ENCODE assay signal across 26 mouse cellular contexts in genomic region chr2:135680406-135681134, GRCm38 (mm10). TPM values are rescaled to one million over a fixed set of nuclear protein-coding genes. Genes with fewer than 3 reads are reported as not detected.
DNase-seq lines count a peak whose midpoint lies in the region; ATAC-seq and TF ChIP-seq lines count a peak whose summit lies in the region.
"Had no signal": no experiment of that assay in that cellular context is flagged by ENCODE, and none has a peak within 500 bp of the region (broad histone marks: within the 10 kb centered on the region; RNA-seq: fewer than 3 reads in every experiment).

No protein-coding gene starts in this region.

- no peak overlapping the region for H3K4me3 ChIP-seq in kidney, embryonic 14.5 days (ENCODE audit: low read length)
- H3K4me3 ChIP-seq in lung, postnatal 0 days (ENCODE audit: low read depth, low read length), result no peak overlapping the region
- no peak overlapping the region for H3K4me3 ChIP-seq in lung, adult 2 months (replicated peaks; ENCODE audit: extremely low read depth, low read depth, low read length)
- H3K4me3 ChIP-seq in brown adipose tissue, adult 24 weeks (ENCODE audit: insufficient read depth, low read depth, low read length), result no peak overlapping the region
- H3K4me3 ChIP-seq in midbrain, embryonic 13.5 days (replicated peaks), result no peak overlapping the region
- H3K4me3 ChIP-seq: embryonic facial prominence, embryonic 15.5 days; forebrain, embryonic 15.5 days; heart, embryonic 15.5 days; limb, embryonic 13.5 days; liver, embryonic 13.5 days; lung, embryonic 15.5 days; megakaryocyte, embryonic 14.5 days; midbrain, embryonic 15.5 days; neural tube, embryonic 12.5 days had no signal

- peak overlapping the region; percentile 26; the same call in 1 of the 2 replicates for H3K27ac ChIP-seq in kidney, embryonic 14.5 days (ENCODE audit: low read depth, low read length)
- H3K27ac ChIP-seq in lung, postnatal 0 days (ENCODE audit: low read length), result 0 out of 2 replicates have a peak overlapping the region, but pooled peaks have one; percentile 10
- peak overlapping the region; percentile 88 for H3K27ac ChIP-seq in brown adipose tissue, adult 24 weeks (replicated peaks; ENCODE audit: low read depth, low read length)
- no peak overlapping the region for H3K27ac ChIP-seq in midbrain, embryonic 13.5 days
- H3K27ac ChIP-seq: embryonic facial prominence, embryonic 15.5 days; forebrain, embryonic 15.5 days; heart, embryonic 15.5 days; hindbrain, postnatal 0 days; limb, embryonic 13.5 days; liver, embryonic 13.5 days; lung, embryonic 15.5 days; midbrain, embryonic 15.5 days; neural tube, embryonic 12.5 days had no signal

- no peaks in the 10 kb centered on the region for H3K36me3 ChIP-seq in kidney, embryonic 14.5 days (ENCODE audit: control insufficient read depth, insufficient read depth, low read length)
- no peaks in the 10 kb centered on the region for H3K36me3 ChIP-seq in lung, postnatal 0 days (ENCODE audit: insufficient read depth, low read length)
- H3K36me3 ChIP-seq in midbrain, embryonic 13.5 days, result no peaks in the 10 kb centered on the region
- H3K36me3 ChIP-seq: embryonic facial prominence, embryonic 15.5 days; forebrain, embryonic 15.5 days; heart, embryonic 15.5 days; limb, embryonic 13.5 days; liver, embryonic 13.5 days; lung, embryonic 15.5 days; midbrain, embryonic 15.5 days; neural tube, embryonic 12.5 days had no signal

- H3K27me3 ChIP-seq in kidney, embryonic 14.5 days (ENCODE audit: control insufficient read depth, insufficient read depth, low read length), result no peaks in the 10 kb centered on the region
- no peaks in the 10 kb centered on the region for H3K27me3 ChIP-seq in lung, postnatal 0 days (replicated peaks; ENCODE audit: insufficient read depth, low read length)
- H3K27me3 ChIP-seq in midbrain, embryonic 13.5 days, result no peaks in the 10 kb centered on the region
- H3K27me3 ChIP-seq: embryonic facial prominence, embryonic 15.5 days; forebrain, embryonic 15.5 days; heart, embryonic 15.5 days; limb, embryonic 13.5 days; liver, embryonic 13.5 days; lung, embryonic 15.5 days; megakaryocyte, embryonic 14.5 days; midbrain, embryonic 15.5 days; neural tube, embryonic 12.5 days had no signal

- 76% methylated on average over 5 of the region's 5 CpGs for WGBS in kidney, embryonic 14.5 days
- WGBS in lung, postnatal 0 days, result 79% methylated on average over 5 of the region's 5 CpGs
- WGBS in lung, adult 2 months, result 78% methylated on average over 5 of the region's 5 CpGs
- WGBS in midbrain, embryonic 13.5 days, result 89% methylated on average over 5 of the region's 5 CpGs

- no peak overlapping the region for H3K4me2 ChIP-seq in kidney, embryonic 14.5 days (replicated peaks; ENCODE audit: low read depth, low read length)
- no peak overlapping the region for H3K4me2 ChIP-seq in lung, postnatal 0 days (replicated peaks; ENCODE audit: low read depth, low read length)
- H3K4me2 ChIP-seq in midbrain, embryonic 13.5 days (replicated peaks), result no peak overlapping the region
- H3K4me2 ChIP-seq: embryonic facial prominence, embryonic 15.5 days; forebrain, embryonic 15.5 days; heart, embryonic 15.5 days; limb, embryonic 13.5 days; liver, embryonic 13.5 days; lung, embryonic 15.5 days; midbrain, embryonic 15.5 days; neural tube, embryonic 12.5 days had no signal

- TF ChIP-seq POLR2A in lung, adult 2 months (IDR thresholded peaks at IDR 0.05; ENCODE audit: borderline replicate concordance, extremely low read depth, low read depth, low read length), result no peak

- no peaks in the 10 kb centered on the region for H3K4me1 ChIP-seq in kidney, embryonic 14.5 days (ENCODE audit: control insufficient read depth, insufficient read depth, low read length)
- H3K4me1 ChIP-seq in lung, postnatal 0 days (ENCODE audit: insufficient read depth, low read depth, low read length), result no peaks in the 10 kb centered on the region
- H3K4me1 ChIP-seq in lung, adult 2 months (ENCODE audit: control insufficient read depth, insufficient read depth, low read length), result peaks cover 11% of the 10 kb centered on the region
- H3K4me1 ChIP-seq in brown adipose tissue, adult 24 weeks (ENCODE audit: control insufficient read depth, insufficient read depth, insufficient read length, low read length), result peaks cover 35% of the 10 kb centered on the region
- peaks cover 15% of the 10 kb centered on the region for H3K4me1 ChIP-seq in midbrain, embryonic 13.5 days (replicated peaks)
- H3K4me1 ChIP-seq: midbrain, embryonic 15.5 days; neural tube, embryonic 12.5 days had no signal

- no peak for ATAC-seq in kidney, embryonic 14.5 days (ENCODE audit: low FRiP score, low TSS enrichment)
- ATAC-seq in lung, postnatal 0 days, result no peak
- ATAC-seq in megakaryocyte-erythroid progenitor cell, adult 5-6 weeks (replicated peaks; ENCODE audit: low FRiP score, low TSS enrichment, poor library complexity, severe bottlenecking), result peak; percentile 16; the same call in 1 of the 2 replicates
- ATAC-seq in midbrain, embryonic 13.5 days, result no peak
- ATAC-seq: forebrain, embryonic 15.5 days; hindbrain, postnatal 0 days; intestine, embryonic 16.5 days; midbrain, embryonic 15.5 days had no signal

- H3K9ac ChIP-seq in kidney, embryonic 14.5 days (ENCODE audit: low read depth, low read length), result no peak overlapping the region
- no peak overlapping the region for H3K9ac ChIP-seq in lung, postnatal 0 days (replicated peaks; ENCODE audit: low read depth)
- H3K9ac ChIP-seq in midbrain, embryonic 13.5 days (replicated peaks), result no peak overlapping the region
- H3K9ac ChIP-seq: embryonic facial prominence, embryonic 15.5 days; forebrain, embryonic 15.5 days; heart, embryonic 15.5 days; limb, embryonic 13.5 days; liver, embryonic 13.5 days; lung, embryonic 15.5 days; midbrain, embryonic 15.5 days; neural tube, embryonic 12.5 days had no signal

- H3K9me3 ChIP-seq in kidney, embryonic 14.5 days (ENCODE audit: control insufficient read depth, low read length), result no peaks in the 10 kb centered on the region
- no peaks in the 10 kb centered on the region for H3K9me3 ChIP-seq in lung, postnatal 0 days (ENCODE audit: low read length)
- no peaks in the 10 kb centered on the region for H3K9me3 ChIP-seq in midbrain, embryonic 13.5 days
- H3K9me3 ChIP-seq: embryonic facial prominence, embryonic 15.5 days; forebrain, embryonic 15.5 days; heart, embryonic 15.5 days; limb, embryonic 13.5 days; liver, embryonic 13.5 days; lung, embryonic 15.5 days; midbrain, embryonic 15.5 days; neural tube, embryonic 12.5 days had no signal

- TF ChIP-seq CTCF in lung, postnatal 0 days (IDR thresholded peaks at IDR 0.05), result no peak
- TF ChIP-seq CTCF in lung, adult 2 months (IDR thresholded peaks at IDR 0.05; ENCODE audit: insufficient read depth, low read length), result no peak

- no peak for TF ChIP-seq EP300 in lung, postnatal 0 days (IDR thresholded peaks at IDR 0.05)

- DNase-seq in kidney, postnatal 4 days, result no peak
- DNase-seq in lung, postnatal 0 days (ENCODE audit: low spot score), result no peak
- DNase-seq in lung, adult 2 months, result no peak
- DNase-seq: adrenal gland, postnatal 14 days; cerebellum, adult 8-10 months; cerebellum, postnatal 36 days; embryo, embryonic 11 days; gastrocnemius, postnatal 14 days; layer of hippocampus, adult 9-11 months; liver, embryonic 13.5 days; right cerebral cortex, postnatal 14 days; thymus, postnatal 25 days had no signal

RNA-seq across cellular contexts. Expression of gene Plcb4, which starts 21.8 kb away (rescaled TPM):
- polyA plus RNA-seq in kidney, embryonic 14.5 days (2014; fragmentation: Nextera tagmentation; extraction: Ambion mirVana), result 19.7 and 21.2 TPM in 2 replicates
- 13.8 and 17.5 TPM in 2 replicates for polyA plus RNA-seq in lung, postnatal 0 days (2015; fragmentation: Nextera tagmentation; extraction: Ambion mirVana)
- 15.6 and 20.3 TPM in 2 replicates for polyA plus RNA-seq in lung, adult 2 months (2012; rRNA removed)
- 37.9 and 41.3 TPM in 2 replicates for polyA plus RNA-seq in brown adipose tissue, adult 24 weeks (2012; ENCODE audit: insufficient read depth, insufficient read length, missing spikeins)
- total RNA-seq in megakaryocyte-erythroid progenitor cell, adult 5-6 weeks (2014; fragmentation: Nextera tagmentation), result 23.4 and 32.1 TPM in 2 replicates
- total RNA-seq in megakaryocyte-erythroid progenitor cell, adult 5-6 weeks (2017), result 25.3 and 25.7 TPM in 2 replicates
- 34.6 and 38.2 TPM in 2 replicates for polyA plus RNA-seq in midbrain, embryonic 13.5 days (2015; fragmentation: Nextera tagmentation; extraction: Ambion mirVana)
